Mouse (Mus musculus) stomach, embryonic 16.5 days (tissue): ENCODE data around the gene Cgrrf1. TPM values are rescaled to one million over a fixed set of nuclear protein-coding genes. Genes with fewer than 3 reads are reported as not detected.
A peak's percentile ranks its signal among the peaks of the same experiment; 100 is the strongest.

Experiments
- ATAC-seq: fragments of 200-750 bp; cut with Nextera tagmentation; 2 replicates; pipeline ENCODE4 v1.8.0; 2017; ENCODE audit warnings: moderate number of reproducible peaks, moderate TSS enrichment; ENCODE audit not compliant: insufficient read depth, low FRiP score
- H3K27ac ChIP-seq: fragments of 300-500 bp; sonication (generic); 2 replicates; pipeline ENCODE4 v1.5.1; 2014; ENCODE audit warnings: low read length
- H3K27me3 ChIP-seq: fragments of 300-500 bp; sonication (generic); 2 replicates; pipeline ENCODE4 v1.6.1; 2014; ENCODE audit warnings: low read length, control low read depth, mixed read lengths; ENCODE audit not compliant: control insufficient read depth, insufficient read depth
- H3K36me3 ChIP-seq: fragments of 300-500 bp; sonication (generic); 2 replicates; pipeline ENCODE4 v1.6.1; 2014; ENCODE audit warnings: low read length; ENCODE audit not compliant: control insufficient read depth, insufficient read depth
- H3K4me1 ChIP-seq: fragments of 300-500 bp; sonication (generic); 2 replicates; pipeline ENCODE4 v1.6.1; 2014; ENCODE audit warnings: low read length, control low read depth, mixed read lengths; ENCODE audit not compliant: control insufficient read depth, insufficient read depth
- H3K4me2 ChIP-seq: fragments of 300-500 bp; sonication (generic); 2 replicates; pipeline ENCODE4 v1.6.1; 2014; ENCODE audit warnings: low read depth, low read length, mixed read lengths
- H3K4me3 ChIP-seq: fragments of 300-500 bp; sonication (generic); replicated peaks from 2 replicates; pipeline ENCODE4 v1.5.1; 2014; ENCODE audit warnings: mild to moderate bottlenecking, low read length
- H3K9ac ChIP-seq: fragments of 300-500 bp; sonication (generic); 2 replicates; pipeline ENCODE4 v1.6.1; 2014; ENCODE audit warnings: low read length
- H3K9me3 ChIP-seq: fragments of 300-500 bp; sonication (generic); replicated peaks from 2 replicates; pipeline ENCODE4 v1.6.1; 2016; ENCODE audit warnings: low read length, control low read depth; ENCODE audit not compliant: control insufficient read depth
- WGBS: fragments of 180-500 bp; shearing (Covaris S2); extraction: QIAGEN DNeasy Blood & Tissue Kit; methylation state at CpG from one replicate; pipeline ENCODE4 v1.1.7; 2014; 5-methylcytosine and 5-hydroxymethylcytosine counted together
- polyA plus RNA-seq: library from polyadenylated mRNA; unstranded; fragments of >200 nt; fragmentation: Nextera tagmentation; extraction: Ambion mirVana; gene quantifications from 2 replicates; pipeline ENCODE4 v1.2.1, GENCODE M21; 2015

The Cgrrf1 gene
- polyA plus RNA-seq = 22.8 and 25.0 TPM in 2 replicates

- H3K4me1 ChIP-seq = peaks cover 6% of the 10 kb centered on the region
- peak within 1 kb of the TSS; percentile 82 for H3K4me2 ChIP-seq
- 0% methylated on average over 32 of the region's 32 CpGs for WGBS
- no peaks in the 10 kb centered on the region for H3K27me3 ChIP-seq
- H3K36me3 ChIP-seq = no peaks in the 10 kb centered on the region
- H3K27ac ChIP-seq = peak within 1 kb of the TSS; percentile 71
- no peaks in the 10 kb centered on the region for H3K9me3 ChIP-seq
- ATAC-seq = peak; percentile 99
- peak within 1 kb of the TSS; percentile 85 for H3K4me3 ChIP-seq
- peak within 1 kb of the TSS; percentile 88 for H3K9ac ChIP-seq
Measured at GRCm38 (mm10) chr14:46831837-46832333, at the start of gene Cgrrf1. Gene Cgrrf1, plus strand, starts transcription at chr14:46832125.

- Histone ChIP-seq H3K9ac (no peak overlapping the region), H3K27me3 (no peaks in the 10 kb centered on the region), H3K4me2 (no peak overlapping the region), H3K4me1 (peaks cover 5% of the 10 kb centered on the region), H3K9me3 (peaks cover 6% of the 10 kb centered on the region), H3K4me3 (no peak overlapping the region), H3K36me3 (peaks cover 25% of the 10 kb centered on the region), H3K27ac (no peak overlapping the region)
- 83% methylated on average over 8 of the region's 8 CpGs for WGBS
- ATAC-seq = no peak
Measured at GRCm38 (mm10) chr14:46782187-46782828, 49.6 kb upstream of the Cgrrf1 start.

GRCm38 (mm10) chr14:46783327-46783926 lies 48.5 kb upstream of the Cgrrf1 start:
- peaks cover 18% of the 10 kb centered on the region for H3K36me3 ChIP-seq

GRCm38 (mm10) chr14:46785247-46785646 lies 46.7 kb upstream of the Cgrrf1 start:
- ATAC-seq = no peak
- Histone ChIP-seq H3K9me3 (no peaks in the 10 kb centered on the region), H3K36me3 (no peaks in the 10 kb centered on the region), H3K4me3 (no peak overlapping the region), H3K4me2 (no peak overlapping the region), H3K27ac (no peak overlapping the region), H3K4me1 (peaks cover 8% of the 10 kb centered on the region), H3K27me3 (no peaks in the 10 kb centered on the region), H3K9ac (no peak overlapping the region)
- 88% methylated on average over 5 of the region's 5 CpGs for WGBS

More at GRCm38 (mm10) chr14:46783327-46783926, 48.5 kb upstream of the Cgrrf1 start:
- H3K4me3 ChIP-seq = no peak overlapping the region
- H3K9me3 ChIP-seq = peaks cover 6% of the 10 kb centered on the region
- 81% methylated on average over 10 of the region's 10 CpGs for WGBS
- H3K4me1 ChIP-seq = peaks cover 5% of the 10 kb centered on the region
- no peaks in the 10 kb centered on the region for H3K27me3 ChIP-seq
- no peak overlapping the region for H3K27ac ChIP-seq
- no peak for ATAC-seq
- H3K4me2 ChIP-seq = no peak overlapping the region
- H3K9ac ChIP-seq = no peak overlapping the region

GRCm38 (mm10) chr14:46787454-46787786 lies 44.5 kb upstream of the Cgrrf1 start:
- H3K27ac ChIP-seq = peak overlapping the region; percentile 98
- peak overlapping the region; percentile 95 for H3K4me3 ChIP-seq
- H3K9me3 ChIP-seq = no peaks in the 10 kb centered on the region
- H3K27me3 ChIP-seq = no peaks in the 10 kb centered on the region
- peaks cover 8% of the 10 kb centered on the region for H3K4me1 ChIP-seq
- no peak for ATAC-seq
- WGBS = 0% methylated on average over 11 of the region's 11 CpGs
- no peaks in the 10 kb centered on the region for H3K36me3 ChIP-seq
- H3K9ac ChIP-seq = peak overlapping the region; percentile 99
- H3K4me2 ChIP-seq = peak overlapping the region; percentile 59

- Histone ChIP-seq H3K4me2 (peak within 1 kb of the TSS; percentile 59), H3K27me3 (no peaks in the 10 kb centered on the region), H3K4me3 (peak within 1 kb of the TSS; percentile 95), H3K27ac (peak within 1 kb of the TSS; percentile 98), H3K9me3 (no peaks in the 10 kb centered on the region), H3K36me3 (no peaks in the 10 kb centered on the region), H3K4me1 (peaks cover 8% of the 10 kb centered on the region), H3K9ac (peak within 1 kb of the TSS; percentile 99)
- under 1% methylated on average over 83 of the region's 86 CpGs for WGBS
- ATAC-seq = peak; percentile 96
Measured at GRCm38 (mm10) chr14:46787787-46788504, 44.0 kb upstream of the Cgrrf1 start, which contains the start of gene Cnih1. Gene Cnih1, minus strand, starts transcription at chr14:46788411.

- H3K9ac ChIP-seq = peak overlapping the region; percentile 29
Measured at GRCm38 (mm10) chr14:46788505-46788901, 43.4 kb upstream of the Cgrrf1 start.

GRCm38 (mm10) chr14:46790303-46790702 lies 41.6 kb upstream of the Cgrrf1 start:
- Histone ChIP-seq H3K4me1 (peaks cover 8% of the 10 kb centered on the region), H3K4me3 (no peak overlapping the region), H3K27me3 (no peaks in the 10 kb centered on the region), H3K9me3 (no peaks in the 10 kb centered on the region), H3K27ac (no peak overlapping the region), H3K4me2 (no peak overlapping the region), H3K9ac (no peak overlapping the region), H3K36me3 (no peaks in the 10 kb centered on the region)
- no peak for ATAC-seq
- 68% methylated on average over 4 of the region's 4 CpGs for WGBS

More at GRCm38 (mm10) chr14:46788505-46788901, 43.4 kb upstream of the Cgrrf1 start:
- Histone ChIP-seq H3K4me3 (peak overlapping the region; percentile 95), H3K9me3 (no peaks in the 10 kb centered on the region), H3K4me2 (peak overlapping the region; percentile 41), H3K27ac (peak overlapping the region; percentile 34), H3K36me3 (no peaks in the 10 kb centered on the region), H3K4me1 (peaks cover 8% of the 10 kb centered on the region), H3K27me3 (no peaks in the 10 kb centered on the region)
- ATAC-seq = no peak; the same call in 1 of the 2 replicates
- 17% methylated on average over 8 of the region's 8 CpGs for WGBS

GRCm38 (mm10) chr14:46790723-46791122 lies 41.2 kb upstream of the Cgrrf1 start:
- Histone ChIP-seq H3K4me1 (peaks cover 8% of the 10 kb centered on the region), H3K9ac (no peak overlapping the region), H3K27ac (no peak overlapping the region), H3K4me2 (no peak overlapping the region), H3K36me3 (no peaks in the 10 kb centered on the region), H3K27me3 (no peaks in the 10 kb centered on the region), H3K9me3 (no peaks in the 10 kb centered on the region), H3K4me3 (no peak overlapping the region)
- no peak for ATAC-seq
- WGBS = 92% methylated on average over 6 of the region's 6 CpGs
